ENCODE assay signal across 9 mouse cellular contexts in genomic region chr11:32061874-32062273, GRCm38 (mm10).
DNase-seq lines count a peak whose midpoint lies in the region; ATAC-seq lines count a peak whose summit lies in the region.
"Had no signal": no experiment of that assay in that cellular context is flagged by ENCODE, and none has a peak within 500 bp of the region (broad histone marks: within the 10 kb centered on the region; RNA-seq: fewer than 3 reads in every experiment).

No protein-coding gene starts in this region.

- no peak overlapping the region for H3K9ac ChIP-seq in hindbrain, embryonic 13.5 days
- no peak overlapping the region for H3K9ac ChIP-seq in hindbrain, embryonic 16.5 days (ENCODE audit: low read depth, low read length)
- H3K9ac ChIP-seq: lung, embryonic 15.5 days had no signal

- 90% methylated on average over 10 of the region's 10 CpGs for WGBS in hindbrain, embryonic 13.5 days
- WGBS in hindbrain, embryonic 16.5 days, result 84% methylated on average over 10 of the region's 10 CpGs
- WGBS in embryonic facial prominence, embryonic 10.5 days, result 92% methylated on average over 10 of the region's 10 CpGs

- DNase-seq in frontal cortex, postnatal 10 days (ENCODE audit: low spot score in 2 of 2), result peak; percentile 45 to 59
- DNase-seq in left cerebral cortex, adult 8-10 months (ENCODE audit: low spot score in 2 of 2), result peak; percentile 51 to 77
- peak; percentile 10 for DNase-seq in skeletal muscle tissue, adult 2 months (ENCODE audit: low read depth, low spot score)
- DNase-seq in embryo, embryonic 10 days (ENCODE audit: low spot score), result no peak
- DNase-seq in embryonic facial prominence, embryonic 10.5 days (ENCODE audit: low spot score), result no peak
- DNase-seq in gastrocnemius, postnatal 14 days, result no peak

- no peak for ATAC-seq in hindbrain, embryonic 13.5 days (ENCODE audit: low FRiP score)
- no peak for ATAC-seq in hindbrain, embryonic 16.5 days

- peaks cover 41% of the 10 kb centered on the region for H3K36me3 ChIP-seq in hindbrain, embryonic 13.5 days
- peaks cover 12% of the 10 kb centered on the region for H3K36me3 ChIP-seq in hindbrain, embryonic 16.5 days (ENCODE audit: control insufficient read depth, insufficient read depth, low read length)
- no peaks in the 10 kb centered on the region for H3K36me3 ChIP-seq in embryonic facial prominence, embryonic 10.5 days (replicated peaks)
- H3K36me3 ChIP-seq: lung, embryonic 15.5 days had no signal

- no peaks in the 10 kb centered on the region for H3K9me3 ChIP-seq in hindbrain, embryonic 13.5 days
- H3K9me3 ChIP-seq in hindbrain, embryonic 16.5 days (ENCODE audit: control insufficient read depth, low read length), result no peaks in the 10 kb centered on the region
- no peaks in the 10 kb centered on the region for H3K9me3 ChIP-seq in embryonic facial prominence, embryonic 10.5 days
- H3K9me3 ChIP-seq: lung, embryonic 15.5 days had no signal

- no peak overlapping the region for H3K4me2 ChIP-seq in hindbrain, embryonic 13.5 days
- H3K4me2 ChIP-seq in hindbrain, embryonic 16.5 days (ENCODE audit: low read length), result no peak overlapping the region
- H3K4me2 ChIP-seq: lung, embryonic 15.5 days had no signal

- intact Hi-C loops in gastrocnemius, postnatal 14 days (cut with DNase I; ENCODE audit: low total_unique reads), result no loop called here

- H3K4me1 ChIP-seq in hindbrain, embryonic 13.5 days (replicated peaks), result peaks cover 50% of the 10 kb centered on the region
- H3K4me1 ChIP-seq in hindbrain, embryonic 16.5 days (ENCODE audit: control insufficient read depth, insufficient read depth, low read depth, low read length), result peaks cover 20% of the 10 kb centered on the region
- peaks cover 16% of the 10 kb centered on the region for H3K4me1 ChIP-seq in embryonic facial prominence, embryonic 10.5 days
- H3K4me1 ChIP-seq: lung, embryonic 15.5 days had no signal

- H3K27me3 ChIP-seq in hindbrain, embryonic 13.5 days, result no peaks in the 10 kb centered on the region
- no peaks in the 10 kb centered on the region for H3K27me3 ChIP-seq in hindbrain, embryonic 16.5 days (replicated peaks; ENCODE audit: control insufficient read depth, insufficient read depth, low read length)
- 0 out of 2 replicates have a peak, but pooled peaks cover 3% of the 10 kb centered on the region for H3K27me3 ChIP-seq in embryonic facial prominence, embryonic 10.5 days (replicated peaks; ENCODE audit: low read depth, poor library complexity, severe bottlenecking)
- H3K27me3 ChIP-seq: lung, embryonic 15.5 days had no signal

- H3K27ac ChIP-seq in hindbrain, embryonic 13.5 days, result peak overlapping the region; percentile 55
- H3K27ac ChIP-seq in hindbrain, embryonic 16.5 days (ENCODE audit: low read depth, low read length), result no peak overlapping the region
- no peak overlapping the region for H3K27ac ChIP-seq in embryonic facial prominence, embryonic 10.5 days (replicated peaks)
- H3K27ac ChIP-seq: lung, embryonic 15.5 days had no signal

- H3K4me3 ChIP-seq in hindbrain, embryonic 13.5 days, result no peak overlapping the region
- no peak overlapping the region for H3K4me3 ChIP-seq in hindbrain, embryonic 16.5 days (ENCODE audit: low read length)
- no peak overlapping the region for H3K4me3 ChIP-seq in embryonic facial prominence, embryonic 10.5 days
- H3K4me3 ChIP-seq: lung, embryonic 15.5 days had no signal

Comparison
In these comparisons a context has a peak if more than half of its experiments do, and no peak if none do; other contexts are left out.
1. DNase-seq: peak in frontal cortex, postnatal 10 days (2 of 2), left cerebral cortex, adult 8-10 months (2 of 2) and skeletal muscle tissue, adult 2 months (single experiment); none in embryo, embryonic 10 days (single experiment), embryonic facial prominence, embryonic 10.5 days (single experiment) and gastrocnemius, postnatal 14 days (single experiment).